Mouse (Mus musculus): Measurements from ENCODE around the gene Lpin3.

- TF ChIP-seq CTCF (IDR thresholded peaks at IDR 0.05; ENCODE audit: control insufficient read depth, insufficient read depth, low read length) (no peak), POLR2A (IDR thresholded peaks at IDR 0.05; ENCODE audit: borderline replicate concordance, control insufficient read depth, low read depth, low read length) (no peak)
Measured at GRCm38 (mm10) chr2:160951595-160951994, 71.1 kb downstream of the Lpin3 start.
